Mouse (Mus musculus) megakaryocyte-erythroid progenitor cell, adult 5 weeks (primary cell): ENCODE measurements around the gene Dyrk3. TPM values are rescaled to one million over a fixed set of nuclear protein-coding genes. Genes with fewer than 3 reads are reported as not detected.

Experiments
- polyA plus RNA-seq: library from polyadenylated mRNA; stranded (reverse); fragments of >175 nt; gene quantifications from 2 replicates; pipeline ENCODE4 v1.2.3, GENCODE M21; 2012

Dyrk3 gene
- 13.4 and 24.3 TPM in 2 replicates for polyA plus RNA-seq

GRCm38 (mm10) chr1:131138191-131139016 is at the start of gene Dyrk3:
Gene Dyrk3 (minus strand): TSS chr1:131138340.

GRCm38 (mm10) chr1:131153018-131153629 is 15.0 kb upstream of the Dyrk3 start, which contains the start of gene Eif2d:
Gene Eif2d (plus strand): TSS chr1:131153181.

GRCm38 (mm10) chr1:131097700-131098094 is 40.4 kb downstream of the Dyrk3 start, which contains the start of gene Mapkapk2:
Gene Mapkapk2 (minus strand): TSS chr1:131097826.

Other genes starting within 250 kb of the Dyrk3 start
- not detected in 2 replicates for gene Il20, start 226.9 kb downstream of the Dyrk3 start, polyA plus RNA-seq
- gene Il19, start 198.2 kb downstream of the Dyrk3 start, polyA plus RNA-seq = not detected in 2 replicates
- gene Il10, start 118.5 kb downstream of the Dyrk3 start, polyA plus RNA-seq = not detected in 2 replicates
- gene Mapkapk2, start 40.5 kb downstream of the Dyrk3 start, polyA plus RNA-seq = 313 and 344 TPM in 2 replicates
- gene Eif2d, start 14.8 kb upstream of the Dyrk3 start, polyA plus RNA-seq = 19.7 and 20.1 TPM in 2 replicates
- gene Rassf5, start 106.9 kb upstream of the Dyrk3 start, polyA plus RNA-seq = 12.6 and 14.1 TPM in 2 replicates
- gene Ikbke, start 141.3 kb upstream of the Dyrk3 start, polyA plus RNA-seq = 28.8 and 34.4 TPM in 2 replicates